Mouse (Mus musculus) megakaryocyte, embryonic 14.5 days (primary cell): Measurements from ENCODE around the gene Rapgef4. TPM values are rescaled to one million over a fixed set of nuclear protein-coding genes. Genes with fewer than 3 reads are reported as not detected.

Source experiments
- H3K27me3 ChIP-seq: replicated peaks from 2 replicates; pipeline ENCODE3; 2012; ENCODE audit warnings: inconsistent platforms
- H3K36me3 ChIP-seq: replicated peaks from 2 replicates; pipeline ENCODE3; 2012; ENCODE audit warnings: low read length, inconsistent platforms, mixed read lengths
- H3K4me1 ChIP-seq: 2 replicates; pipeline ENCODE4 v1.6.1; 2012; ENCODE audit warnings: inconsistent platforms
- H3K4me3 ChIP-seq: replicated peaks from 2 replicates; pipeline ENCODE3; 2012; ENCODE audit warnings: moderate library complexity, mild to moderate bottlenecking, inconsistent platforms
- H3K9me3 ChIP-seq: 2 replicates; pipeline ENCODE4 v1.6.1; 2012; ENCODE audit warnings: inconsistent platforms
- FLI1 ChIP-seq: IDR thresholded peaks from 2 replicates; pipeline ENCODE4 v1.6.1; 2012; ENCODE audit warnings: low read length, inconsistent platforms, mixed read lengths
- GATA1 ChIP-seq: IDR thresholded peaks from 3 replicates; pipeline ENCODE4 v1.6.1; 2012; ENCODE audit warnings: mixed read lengths, low read length, inconsistent platforms, borderline replicate concordance
- polyA plus RNA-seq: library from polyadenylated mRNA; stranded (reverse); fragments of >175 nt; gene quantifications from 2 replicates; pipeline ENCODE4 v1.2.3, GENCODE M21; 2012; ENCODE audit warnings: low replicate concordance; ENCODE audit not compliant: insufficient read depth

Gene Rapgef4
- not detected in 2 replicates for polyA plus RNA-seq

DNA sequence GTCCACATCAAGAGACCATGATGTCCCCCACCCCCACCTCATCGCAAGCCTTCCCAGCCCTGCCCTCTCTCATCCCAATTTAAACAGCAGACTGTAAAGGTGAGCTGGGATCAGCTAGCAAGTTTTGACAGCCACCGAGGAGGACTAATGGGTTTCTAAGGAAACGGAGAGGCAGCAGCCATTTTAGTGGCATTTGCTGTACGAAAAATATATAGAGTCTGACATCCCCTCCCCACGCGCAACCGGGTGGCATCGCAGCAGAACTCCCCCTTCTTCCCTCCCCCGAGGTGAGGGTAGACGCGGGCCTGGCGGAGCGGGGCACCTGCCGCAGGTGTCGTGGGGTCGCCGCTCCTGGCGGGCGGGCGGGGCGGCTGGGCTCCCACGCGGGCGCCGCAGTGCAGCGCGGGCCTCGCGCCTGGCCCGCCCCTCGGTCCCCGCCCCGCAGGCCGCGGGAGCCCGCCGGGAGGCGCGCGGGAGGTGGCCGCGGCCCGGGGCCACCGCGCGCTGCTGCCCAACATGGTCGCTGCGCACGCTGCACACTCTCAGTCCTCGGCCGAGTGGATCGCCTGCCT, at the start of gene Rapgef4:
Gene Rapgef4, plus strand, starts transcription at position 470 of the 572 bp plus-strand sequence.
- Histone ChIP-seq H3K4me3 (peak within 1 kb of the TSS; percentile 88), H3K9me3 (peaks cover 10% of the 10 kb centered on the region; the same call in 1 of the 2 replicates)

DNA sequence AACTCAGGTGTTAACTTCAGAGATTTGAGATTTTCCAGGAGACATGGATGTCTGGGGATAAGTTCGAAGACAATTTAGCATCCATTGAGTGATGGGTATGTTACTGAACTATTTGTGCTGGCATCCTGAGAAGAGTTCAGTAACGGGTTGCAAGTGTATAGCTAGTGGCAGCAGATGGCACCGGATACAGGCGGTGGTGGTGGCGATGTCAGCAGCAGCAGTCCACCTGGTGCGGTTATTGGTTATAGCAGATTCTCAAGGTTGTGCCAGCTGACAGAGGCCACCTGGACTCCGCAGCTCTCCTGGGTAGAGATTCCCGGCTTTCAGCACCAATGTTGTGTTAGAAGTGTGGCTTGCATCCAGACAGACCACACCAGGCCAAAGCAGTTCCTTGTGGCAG, 47.0 kb upstream of the Rapgef4 start:
- Histone ChIP-seq H3K9me3 (no peaks in the 10 kb centered on the region), H3K4me1 (no peaks in the 10 kb centered on the region), H3K27me3 (peaks cover 2% of the 10 kb centered on the region), H3K4me3 (no peak overlapping the region), H3K36me3 (no peaks in the 10 kb centered on the region)
- TF ChIP-seq FLI1: no peak
- no peak for TF ChIP-seq GATA1

More for the DNA sequence above, at the start of gene Rapgef4:
- Histone ChIP-seq H3K27me3 (peaks cover 50% of the 10 kb centered on the region), H3K4me1 (peaks cover 7% of the 10 kb centered on the region), H3K36me3 (no peaks in the 10 kb centered on the region)
- TF ChIP-seq FLI1: no peak
- no peak for TF ChIP-seq GATA1

DNA sequence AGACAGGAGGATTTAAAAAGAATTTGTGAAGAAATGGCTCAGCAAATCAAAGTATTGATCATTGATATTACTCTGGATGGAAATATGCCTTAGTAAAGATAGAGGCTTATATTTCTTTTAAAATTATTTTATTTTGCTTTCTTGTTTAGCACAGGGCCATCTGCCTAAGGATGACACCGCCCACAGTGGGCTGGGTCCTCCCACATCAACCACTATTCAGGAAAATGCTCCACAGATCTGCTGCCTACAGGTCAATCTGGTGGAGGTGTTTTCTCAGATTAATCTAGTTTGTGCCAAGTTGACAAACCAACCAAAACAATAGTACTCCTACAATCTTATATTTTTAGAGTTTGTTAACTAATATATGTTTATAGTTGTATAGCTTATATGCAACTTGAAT, 44.3 kb upstream of the Rapgef4 start:
- Histone ChIP-seq H3K9me3 (no peaks in the 10 kb centered on the region), H3K27me3 (peaks cover 1% of the 10 kb centered on the region), H3K4me1 (no peaks in the 10 kb centered on the region), H3K4me3 (no peak overlapping the region), H3K36me3 (no peaks in the 10 kb centered on the region)
- TF ChIP-seq FLI1: no peak
- TF ChIP-seq GATA1: no peak

DNA sequence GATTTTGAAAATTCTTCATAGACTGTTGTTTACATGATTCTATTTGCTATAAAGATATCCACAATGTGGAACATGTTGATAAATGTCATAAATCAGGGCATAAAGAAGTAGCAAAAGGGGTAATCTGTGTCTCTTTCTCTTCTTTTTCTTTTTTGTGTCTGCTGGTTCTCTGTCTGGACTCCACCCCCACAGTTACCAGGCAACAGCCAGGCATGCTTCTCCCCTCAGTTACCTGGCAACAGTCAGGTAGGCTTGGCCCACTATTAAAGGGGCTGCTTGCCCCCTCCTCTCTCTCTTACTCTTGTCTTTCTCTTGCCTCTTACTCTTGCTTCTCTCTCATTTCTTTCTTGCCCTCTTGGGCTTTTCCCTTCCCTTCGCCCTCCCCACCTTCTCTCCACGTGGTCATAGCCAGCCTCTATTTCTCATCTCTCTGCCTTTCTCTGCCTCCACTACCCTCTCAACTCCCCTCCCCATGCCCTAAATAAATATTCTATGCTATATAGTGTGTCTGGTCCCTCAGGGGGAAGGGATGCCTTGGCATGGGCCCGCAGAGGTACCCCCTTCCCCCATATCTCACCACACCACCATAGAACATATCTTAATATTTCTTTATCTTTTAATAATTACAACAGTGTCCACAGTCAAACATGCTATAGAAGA, 43.3 kb upstream of the Rapgef4 start:
- no peak for TF ChIP-seq GATA1
- no peak for TF ChIP-seq FLI1
- no peaks in the 10 kb centered on the region for H3K9me3 ChIP-seq
- no peak overlapping the region for H3K4me3 ChIP-seq
- H3K36me3 ChIP-seq: no peaks in the 10 kb centered on the region
- H3K4me1 ChIP-seq: no peaks in the 10 kb centered on the region
- peaks cover 2% of the 10 kb centered on the region for H3K27me3 ChIP-seq

- H3K9me3 ChIP-seq: no peaks in the 10 kb centered on the region
- no peaks in the 10 kb centered on the region for H3K4me1 ChIP-seq
- no peak overlapping the region for H3K4me3 ChIP-seq
- TF ChIP-seq GATA1: no peak
- TF ChIP-seq FLI1: no peak
- H3K36me3 ChIP-seq: no peaks in the 10 kb centered on the region
- H3K27me3 ChIP-seq: peaks cover 2% of the 10 kb centered on the region
Observed at GRCm38 (mm10) chr2:71938716-71939393, 42.2 kb upstream of the Rapgef4 start.

DNA sequence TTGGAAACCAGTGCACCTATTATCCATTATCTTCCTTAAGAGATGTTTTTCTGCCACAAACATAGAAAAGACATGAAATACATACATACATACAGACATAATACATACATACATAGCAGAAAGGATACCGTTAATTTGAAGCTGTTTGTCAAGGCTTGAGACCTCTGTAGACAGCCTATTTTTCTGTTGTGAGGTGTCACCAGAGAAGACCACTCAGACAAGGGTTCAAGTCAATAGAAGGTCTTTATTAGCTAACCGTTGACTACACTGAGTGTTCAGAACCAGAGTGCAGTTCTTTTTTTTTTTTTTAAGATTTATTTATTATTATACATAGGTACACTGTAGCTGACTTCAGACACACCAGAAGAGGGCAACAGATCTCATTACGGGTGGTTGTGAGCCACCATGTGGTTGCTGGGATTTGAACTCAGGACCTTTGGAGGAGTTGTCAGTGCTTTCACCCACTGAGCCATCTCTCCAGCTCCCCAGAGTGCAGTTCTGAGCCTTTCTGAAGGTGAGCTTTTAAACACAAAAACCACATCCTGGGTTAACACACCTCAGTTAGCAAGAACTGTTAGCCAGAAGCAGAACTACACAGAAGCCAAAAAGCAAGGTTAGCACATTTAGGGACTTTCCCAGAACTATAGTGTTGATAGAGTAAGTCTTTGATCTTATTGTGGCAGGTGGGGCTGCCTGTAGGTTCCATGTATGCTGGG, 39.9 kb upstream of the Rapgef4 start:
- Histone ChIP-seq H3K4me1 (no peaks in the 10 kb centered on the region), H3K36me3 (no peaks in the 10 kb centered on the region), H3K27me3 (peaks cover 2% of the 10 kb centered on the region), H3K9me3 (no peaks in the 10 kb centered on the region), H3K4me3 (no peak overlapping the region)
- TF ChIP-seq FLI1 (no peak), GATA1 (no peak)

DNA sequence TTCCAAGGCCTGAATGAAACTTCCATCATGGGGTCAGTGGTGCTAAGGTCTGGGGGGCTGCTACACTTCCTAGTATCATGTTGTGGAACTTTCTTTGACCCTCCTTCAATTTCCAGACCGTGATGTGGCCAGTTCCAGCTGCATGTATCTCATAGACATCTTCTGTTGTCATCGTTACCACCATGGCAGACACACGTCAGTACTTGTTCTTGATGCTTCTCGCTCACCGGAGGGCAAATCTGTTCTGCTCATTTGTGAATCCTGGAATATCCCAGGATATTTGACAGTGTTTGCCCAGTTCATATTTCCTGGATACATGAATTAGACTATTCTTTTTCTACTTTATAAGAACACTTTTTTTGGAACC, 39.3 kb upstream of the Rapgef4 start:
- Histone ChIP-seq H3K9me3 (no peaks in the 10 kb centered on the region), H3K27me3 (peaks cover 2% of the 10 kb centered on the region), H3K36me3 (no peaks in the 10 kb centered on the region), H3K4me3 (no peak overlapping the region), H3K4me1 (no peaks in the 10 kb centered on the region)
- TF ChIP-seq GATA1: no peak
- no peak for TF ChIP-seq FLI1

DNA sequence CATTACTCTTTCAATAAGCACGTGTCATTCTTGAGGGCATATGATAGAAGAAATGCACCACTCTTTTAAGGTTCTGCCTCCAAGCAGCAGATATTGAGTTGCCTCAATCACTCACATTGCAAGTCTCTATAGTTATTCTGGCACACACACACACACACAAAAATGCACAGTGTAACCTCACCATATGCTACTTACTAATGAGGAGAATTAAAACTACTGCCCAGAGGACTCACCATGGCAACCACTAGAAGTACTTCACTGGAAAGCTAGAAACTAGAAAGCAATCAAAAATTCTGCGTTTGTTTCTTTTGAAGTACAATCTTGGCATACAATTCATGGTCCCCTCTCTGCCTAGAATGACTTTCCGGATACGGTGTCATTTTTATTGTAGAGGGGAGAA, 29.8 kb upstream of the Rapgef4 start:
- Histone ChIP-seq H3K27me3 (peaks cover 2% of the 10 kb centered on the region), H3K9me3 (no peaks in the 10 kb centered on the region), H3K4me3 (no peak overlapping the region), H3K4me1 (peaks cover 5% of the 10 kb centered on the region), H3K36me3 (no peaks in the 10 kb centered on the region)
- no peak for TF ChIP-seq GATA1
- TF ChIP-seq FLI1: no peak

DNA sequence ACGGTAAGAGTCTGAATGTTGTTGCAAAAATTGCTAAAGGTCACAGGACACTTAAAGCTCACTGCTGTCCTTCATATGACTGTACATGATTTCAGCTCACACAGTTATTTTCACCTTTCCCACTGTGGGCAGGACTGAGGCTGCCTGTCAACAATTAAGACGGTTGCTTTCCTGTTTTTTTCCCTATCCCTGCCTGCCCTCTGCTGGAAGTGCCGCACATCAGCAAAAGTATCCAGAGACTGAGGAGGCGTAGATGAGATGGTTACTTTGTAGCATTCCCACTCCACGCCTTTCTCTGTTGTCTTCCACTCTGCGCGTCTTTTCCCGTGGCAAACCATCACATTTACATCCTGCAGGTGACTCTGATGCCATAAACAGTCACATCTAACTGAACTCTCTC, 25.4 kb upstream of the Rapgef4 start:
- Histone ChIP-seq H3K4me3 (peak overlapping the region; percentile 35), H3K9me3 (peaks cover 7% of the 10 kb centered on the region), H3K4me1 (peaks cover 5% of the 10 kb centered on the region), H3K27me3 (peaks cover 2% of the 10 kb centered on the region), H3K36me3 (no peaks in the 10 kb centered on the region)
- TF ChIP-seq GATA1 (no peak), FLI1 (no peak)
